Mouse (Mus musculus) myocyte (in vitro differentiated cells): ENCODE data around the gene Relt.

Source experiments
- MAX ChIP-seq: IDR thresholded peaks from one replicate; pipeline ENCODE4 v1.6.1; 2011; ENCODE audit warnings: low read depth, mild to moderate bottlenecking, control low read depth
- POLR2A ChIP-seq: IDR thresholded peaks from one replicate; pipeline ENCODE4 v1.6.1; 2011; ENCODE audit warnings: low read depth, mild to moderate bottlenecking, control low read depth, moderate library complexity; ENCODE audit not compliant: insufficient read length
- POLR2AphosphoS2 ChIP-seq: IDR thresholded peaks from one replicate; pipeline ENCODE4 v1.6.1; 2011; ENCODE audit warnings: low read depth, control low read depth; ENCODE audit not compliant: insufficient read length
- SRF ChIP-seq: IDR thresholded peaks from one replicate; pipeline ENCODE4 v1.6.1; 2011; ENCODE audit warnings: low read depth; ENCODE audit not compliant: control insufficient read depth, insufficient read length

DNA sequence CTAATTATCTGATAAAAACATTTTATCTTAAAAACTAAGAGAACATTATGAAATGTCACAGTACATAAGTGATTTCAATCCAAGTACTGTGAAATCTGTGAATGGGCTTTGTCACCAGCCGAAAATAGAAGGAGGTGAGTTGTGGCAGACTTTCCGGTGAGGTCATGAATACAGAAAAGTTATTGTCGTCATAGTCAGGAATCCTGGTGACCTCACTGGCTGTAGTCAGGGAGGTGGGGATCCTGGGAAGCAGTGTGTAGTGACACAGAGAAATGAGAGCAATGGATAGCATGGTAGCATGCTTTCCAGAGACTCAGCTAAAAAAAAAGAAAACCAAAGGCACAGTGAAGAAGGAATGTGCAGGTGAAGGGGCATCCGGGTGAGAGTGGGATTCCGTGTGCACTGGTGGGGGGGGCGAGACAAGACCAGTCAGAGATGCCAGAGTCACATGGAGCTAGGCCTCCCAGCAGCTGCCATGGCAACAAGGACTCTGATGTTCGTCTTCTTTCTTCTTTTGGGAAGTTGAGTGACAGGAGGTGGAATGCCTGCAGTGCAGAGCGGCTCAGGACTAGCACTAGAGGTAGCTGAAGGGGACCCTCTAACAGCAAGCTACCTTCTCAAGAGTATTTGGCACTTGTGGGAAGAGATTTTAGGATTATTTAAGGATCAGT is 47.2 kb downstream of the Relt start:
- TF ChIP-seq POLR2A, result no peak
- TF ChIP-seq SRF, result no peak
- no peak for TF ChIP-seq POLR2AphosphoS2
- TF ChIP-seq MAX, result no peak
